Mouse (Mus musculus) kidney, postnatal 0 days (tissue): ENCODE results near the gene Tmem51. TPM values are rescaled to one million over a fixed set of nuclear protein-coding genes. Genes with fewer than 3 reads are reported as not detected.
A peak's percentile ranks its signal among the peaks of the same experiment; 100 is the strongest.

Experiments
- ATAC-seq: fragments of 200-750 bp; cut with Nextera tagmentation; replicated peaks from 2 replicates; pipeline ENCODE4 v1.8.0; 2017; ENCODE audit warnings: low read depth, moderate number of reproducible peaks, moderate TSS enrichment, moderate library complexity; ENCODE audit not compliant: low FRiP score
- DNase-seq: peaks from one replicate; pipeline ENCODE4 v3.0.0-alpha.2; 2016; ENCODE audit warnings: low spot score
- H3K27ac ChIP-seq: fragments of 300-500 bp; sonication (generic); 2 replicates; pipeline ENCODE4 v1.5.1; 2014; ENCODE audit warnings: mild to moderate bottlenecking
- H3K27me3 ChIP-seq: fragments of 300-500 bp; sonication (generic); 2 replicates; pipeline ENCODE4 v1.6.1; 2014; ENCODE audit warnings: low read length, mixed read lengths; ENCODE audit not compliant: insufficient read depth
- H3K36me3 ChIP-seq: fragments of 300-500 bp; sonication (generic); 2 replicates; pipeline ENCODE4 v1.6.1; 2014; ENCODE audit warnings: low read length, mixed read lengths; ENCODE audit not compliant: insufficient read depth
- H3K4me1 ChIP-seq: fragments of 300-500 bp; sonication (generic); replicated peaks from 2 replicates; pipeline ENCODE4 v1.6.1; 2014; ENCODE audit warnings: antibody characterized with exemption, low read length, mixed read lengths; ENCODE audit not compliant: insufficient read depth
- H3K4me2 ChIP-seq: fragments of 300-500 bp; sonication (generic); 2 replicates; pipeline ENCODE4 v1.6.1; 2014; ENCODE audit warnings: mild to moderate bottlenecking, low read length, moderate library complexity, mixed read lengths
- H3K4me3 ChIP-seq: fragments of 300-500 bp; sonication (generic); replicated peaks from 2 replicates; pipeline ENCODE4 v1.5.1; 2014; ENCODE audit warnings: low read depth, low read length
- H3K9ac ChIP-seq: fragments of 300-500 bp; sonication (generic); 2 replicates; pipeline ENCODE4 v1.6.1; 2014; ENCODE audit warnings: low read depth, low read length
- H3K9me3 ChIP-seq: fragments of 300-500 bp; sonication (generic); replicated peaks from 2 replicates; pipeline ENCODE4 v1.6.1; 2016; ENCODE audit warnings: low read length, inconsistent platforms, mixed read lengths
- CTCF ChIP-seq: IDR thresholded peaks from 2 replicates; pipeline ENCODE4 v1.5.1; 2016; ENCODE audit warnings: antibody characterized with exemption, low read depth, mild to moderate bottlenecking, moderate library complexity
- WGBS: fragments of 180-500 bp; shearing (Covaris S2); extraction: QIAGEN DNeasy Blood & Tissue Kit; methylation state at CpG from one replicate; pipeline ENCODE4 v1.1.7; 2014; 5-methylcytosine and 5-hydroxymethylcytosine counted together
- polyA plus RNA-seq: library from polyadenylated mRNA; unstranded; fragments of >200 nt; fragmentation: Nextera tagmentation; extraction: Ambion mirVana; gene quantifications from 2 replicates; pipeline ENCODE4 v1.2.1, GENCODE M21; 2015

Gene Tmem51
- polyA plus RNA-seq, 1 experiment from 2014 or later = 56.8 TPM

DNA sequence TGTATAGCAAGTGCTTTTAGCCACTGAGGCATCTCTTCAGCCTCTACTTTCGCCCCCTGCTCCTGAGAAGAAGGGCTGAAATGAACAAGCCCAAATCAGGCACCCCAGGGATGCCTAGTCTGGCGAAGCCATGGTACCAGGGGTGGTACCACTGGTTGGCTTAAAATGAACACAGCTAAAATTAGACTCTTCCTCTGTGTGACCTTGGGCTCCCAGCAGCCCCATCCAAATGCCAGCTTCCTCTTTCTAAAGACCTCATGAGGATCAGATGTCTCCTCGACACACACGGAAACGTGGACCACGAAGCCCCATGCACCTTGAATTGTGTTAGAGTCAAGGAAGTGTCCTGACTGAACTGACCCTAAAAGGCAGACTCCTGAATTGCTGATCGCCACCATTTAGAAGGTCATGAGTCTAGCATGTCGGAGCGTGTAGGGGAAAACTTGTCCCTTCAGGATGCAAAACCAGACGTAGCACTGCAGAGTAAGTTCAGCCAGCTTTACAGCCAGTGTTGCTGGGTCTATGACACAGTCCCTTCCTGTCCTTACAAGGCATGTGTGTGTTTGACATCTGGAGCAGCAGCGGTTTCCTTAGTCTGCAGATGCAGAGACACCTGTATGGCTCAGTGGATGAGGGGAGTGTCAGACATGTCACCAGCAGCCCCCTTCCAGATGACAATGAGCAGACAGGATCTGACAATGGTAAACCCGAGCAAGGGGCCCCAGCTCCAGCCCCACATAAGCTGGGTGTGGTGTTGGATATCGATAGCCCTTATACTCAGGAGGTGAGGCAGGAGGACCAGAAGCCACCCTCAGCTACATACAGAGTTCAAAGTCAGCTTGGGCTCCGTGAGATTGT is 4.2 kb downstream of the Tmem51 start:
- no peak overlapping the region for H3K9ac ChIP-seq
- H3K4me1 ChIP-seq = peaks cover 29% of the 10 kb centered on the region
- ATAC-seq (no peak), DNase-seq (no peak)
- no peak overlapping the region for H3K27ac ChIP-seq
- no peak for TF ChIP-seq CTCF
- H3K4me3 ChIP-seq = no peak overlapping the region
- H3K36me3 ChIP-seq = no peaks in the 10 kb centered on the region
- H3K9me3 ChIP-seq = no peaks in the 10 kb centered on the region
- no peaks in the 10 kb centered on the region for H3K27me3 ChIP-seq
- no peak overlapping the region for H3K4me2 ChIP-seq
- 78% methylated on average over 14 of the region's 14 CpGs for WGBS

DNA sequence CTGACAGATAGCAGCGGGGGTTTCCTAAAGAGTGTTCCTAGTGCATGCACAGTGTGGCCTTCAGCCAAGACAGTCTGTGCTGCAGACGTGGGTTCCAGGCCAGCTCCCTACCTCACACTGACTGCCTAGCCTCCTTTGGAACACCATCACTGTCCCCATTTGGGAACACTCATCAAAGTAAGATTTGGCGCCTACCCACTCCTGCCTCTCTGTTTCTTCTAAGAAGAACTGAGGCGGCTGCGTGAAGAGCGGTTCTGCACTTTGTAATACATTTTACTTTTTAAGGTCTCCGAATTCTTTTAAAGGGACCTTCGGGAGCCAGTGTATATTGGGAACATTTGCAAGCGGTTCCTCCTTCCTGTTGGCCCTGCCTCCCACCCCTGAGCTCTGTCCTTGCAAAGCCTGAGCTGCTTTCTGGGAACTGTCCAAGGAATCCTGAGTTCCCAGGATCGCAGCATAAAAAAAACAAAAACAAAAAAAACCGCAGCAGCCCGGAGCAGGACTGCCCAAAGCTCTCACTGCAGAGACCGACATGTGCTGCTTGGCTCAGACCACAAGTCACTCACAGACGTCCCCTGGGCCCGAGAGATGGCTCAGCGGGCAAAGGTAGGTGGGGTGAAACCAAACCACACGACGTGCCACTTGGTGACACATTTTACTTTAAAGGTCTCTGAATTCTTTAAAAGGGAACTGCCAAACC is 6.4 kb downstream of the Tmem51 start:
- TF ChIP-seq CTCF = no peak
- peak; percentile 85 for DNase-seq
- H3K9ac ChIP-seq = no peak overlapping the region
- H3K9me3 ChIP-seq = no peaks in the 10 kb centered on the region
- no peaks in the 10 kb centered on the region for H3K36me3 ChIP-seq
- WGBS = 23% methylated on average over 18 of the region's 18 CpGs
- peak overlapping the region; percentile 27; the same call in 1 of the 2 replicates for H3K27ac ChIP-seq
- 0 out of 2 replicates have a peak overlapping the region, but pooled peaks have one; percentile 13 for H3K4me2 ChIP-seq
- ATAC-seq = no peak
- peaks cover 22% of the 10 kb centered on the region for H3K4me1 ChIP-seq
- no peaks in the 10 kb centered on the region for H3K27me3 ChIP-seq
- H3K4me3 ChIP-seq = no peak overlapping the region

DNA sequence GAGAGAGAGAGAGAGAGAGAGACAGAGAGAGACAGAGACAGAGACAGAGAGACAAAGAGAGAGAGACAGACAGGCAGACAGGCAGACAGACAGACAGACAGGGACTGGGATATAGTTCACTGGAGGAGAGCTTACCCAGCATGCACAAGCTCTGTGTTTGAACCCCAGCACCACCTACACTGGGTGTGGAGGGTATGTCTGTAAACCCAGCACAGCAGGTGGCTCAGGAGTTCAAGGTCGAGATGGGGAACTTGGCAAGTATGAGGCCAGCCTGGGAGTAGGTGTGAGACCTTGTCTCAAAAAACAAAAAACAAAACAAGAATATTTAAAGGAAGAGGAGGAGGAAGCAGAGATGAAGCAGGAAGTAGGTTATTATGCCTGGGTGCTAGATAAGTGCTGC is 7.2 kb downstream of the Tmem51 start:
- Histone ChIP-seq H3K9me3 (no peaks in the 10 kb centered on the region), H3K27ac (no peak overlapping the region), H3K4me3 (no peak overlapping the region), H3K27me3 (no peaks in the 10 kb centered on the region), H3K36me3 (no peaks in the 10 kb centered on the region), H3K4me1 (peaks cover 14% of the 10 kb centered on the region), H3K9ac (no peak overlapping the region), H3K4me2 (no peak overlapping the region)
- ATAC-seq (no peak), DNase-seq (no peak)
- WGBS = 70% methylated on average over 1 of the region's 1 CpGs
- no peak for TF ChIP-seq CTCF

DNA sequence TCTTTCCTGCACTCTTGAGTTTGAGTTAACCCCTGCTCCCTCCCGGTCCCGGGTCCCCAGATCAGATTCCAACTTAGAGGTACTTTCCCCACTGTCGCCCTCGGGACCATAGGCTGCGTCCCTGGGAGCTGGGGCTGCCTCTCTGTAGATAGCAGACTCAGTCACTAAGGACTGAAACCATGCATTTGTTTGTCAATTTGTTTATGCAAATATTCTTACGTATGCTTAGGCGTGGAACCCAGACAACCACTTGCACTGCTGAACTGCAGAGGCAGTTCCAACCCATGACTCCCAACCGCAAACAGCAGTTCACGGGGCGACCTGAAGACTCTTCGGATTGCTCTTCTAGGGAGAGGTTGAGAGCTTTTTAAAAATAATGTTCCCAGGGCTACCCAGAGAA is 8.2 kb downstream of the Tmem51 start:
- Histone ChIP-seq H3K4me3 (no peak overlapping the region), H3K4me2 (no peak overlapping the region), H3K9me3 (no peaks in the 10 kb centered on the region), H3K9ac (no peak overlapping the region), H3K27me3 (no peaks in the 10 kb centered on the region), H3K36me3 (no peaks in the 10 kb centered on the region), H3K27ac (no peak overlapping the region), H3K4me1 (peaks cover 9% of the 10 kb centered on the region)
- no peak for TF ChIP-seq CTCF
- no peak for DNase-seq
- 70% methylated on average over 11 of the region's 11 CpGs for WGBS
- no peak for ATAC-seq

DNA sequence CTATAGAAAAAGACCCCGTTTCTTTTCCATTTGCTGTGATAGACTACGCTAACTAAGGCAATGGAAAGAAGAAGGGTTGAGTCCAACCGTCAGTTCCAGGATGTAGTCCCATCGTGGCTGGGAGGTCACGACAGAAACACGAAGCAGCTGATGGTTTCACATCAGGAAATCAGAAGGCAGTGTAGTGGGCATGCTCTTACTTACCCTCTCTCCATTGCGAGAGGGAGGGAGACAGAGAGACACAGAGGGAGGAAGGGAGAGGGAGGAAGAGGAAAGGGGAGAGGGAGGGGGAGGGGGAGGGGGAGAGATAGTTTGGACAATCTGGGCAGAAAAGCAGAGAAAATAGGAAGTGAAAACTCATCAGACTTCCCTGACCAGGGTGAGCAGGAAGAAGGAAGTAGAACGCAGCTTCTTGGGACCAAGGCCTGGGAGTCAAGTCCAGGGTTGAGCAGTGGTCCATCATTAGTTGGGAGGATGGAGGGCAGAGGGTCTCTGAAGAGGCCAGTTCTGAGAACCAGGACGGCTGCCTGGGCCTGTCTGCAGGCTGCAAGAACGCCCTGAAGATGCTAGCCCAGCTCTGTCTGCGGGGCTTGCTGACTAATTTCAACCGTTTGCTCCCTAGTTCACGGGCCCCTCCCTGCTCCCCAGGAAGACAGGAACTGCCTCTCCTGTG is 9.9 kb downstream of the Tmem51 start:
- WGBS = 62% methylated on average over 13 of the region's 13 CpGs
- H3K27ac ChIP-seq = no peak overlapping the region
- no peak for TF ChIP-seq CTCF

More for the DNA sequence above, 9.9 kb downstream of the Tmem51 start:
- ATAC-seq (no peak), DNase-seq (no peak)
- Histone ChIP-seq H3K36me3 (no peaks in the 10 kb centered on the region), H3K27me3 (no peaks in the 10 kb centered on the region), H3K4me3 (no peak overlapping the region), H3K4me2 (no peak overlapping the region), H3K4me1 (peaks cover 9% of the 10 kb centered on the region), H3K9me3 (no peaks in the 10 kb centered on the region), H3K9ac (no peak overlapping the region)
